Mouse (Mus musculus) adrenal gland, postnatal 4 days (tissue): Measurements from ENCODE around the gene Ugt1a7c. TPM values are rescaled to one million over a fixed set of nuclear protein-coding genes. Genes with fewer than 3 reads are reported as not detected.

Experiments
- DNase-seq, 2 experiments: peaks; one replicate each; pipeline ENCODE4 v3.0.0; 2021 to 2022; ENCODE audit warnings: low spot score in 2 of 2, mixed read lengths in 2 of 2
- total RNA-seq, 2 experiments: library from RNA; stranded (reverse); gene quantifications; 2 replicates each; pipeline ENCODE4 v1.2.3; 2021

Gene Ugt1a7c
- total RNA-seq, 2 experiments from 2014 or later = 2.1 to 5.4 TPM

DNA sequence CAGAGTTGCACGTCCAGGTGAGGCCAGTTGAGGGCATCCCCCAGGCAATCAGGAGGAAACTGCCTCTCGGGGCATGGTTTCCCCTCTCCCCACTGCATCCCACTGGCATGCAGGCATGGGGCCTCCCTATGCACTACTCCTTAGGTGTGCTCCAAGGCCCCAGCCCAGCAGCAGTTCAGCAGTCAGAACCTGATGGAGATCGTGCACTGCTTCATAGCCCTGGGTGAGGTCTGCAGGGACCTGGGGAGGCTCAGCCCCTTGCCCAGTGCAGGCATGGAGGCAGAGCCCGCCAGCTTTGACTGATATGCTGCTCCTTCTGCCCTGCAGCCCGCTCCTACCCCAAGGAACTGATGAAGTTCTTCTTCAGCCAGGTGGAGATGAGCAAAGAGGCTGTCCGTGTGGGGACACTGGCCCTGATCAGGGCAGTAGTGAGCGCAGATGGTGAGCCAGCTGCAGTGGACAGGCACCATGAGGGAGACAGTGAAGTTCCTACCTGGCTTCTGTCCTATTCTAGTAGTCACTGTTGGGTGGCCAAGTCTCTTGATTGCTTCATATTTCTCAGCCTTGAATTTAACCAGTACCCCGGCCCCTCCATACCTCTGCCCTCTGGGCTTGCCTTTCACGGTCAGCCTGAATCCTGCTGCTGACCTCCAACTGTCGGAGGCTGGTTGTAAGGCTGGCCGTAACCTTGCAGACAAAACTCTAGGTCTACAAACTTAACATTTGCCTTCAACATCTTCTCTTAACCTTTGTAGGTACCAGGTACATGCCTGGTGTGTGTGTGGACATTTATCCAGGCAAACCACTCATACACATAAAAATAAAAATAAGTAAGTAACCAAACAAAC is 140.4 kb downstream of the Ugt1a7c start:
- no peak for DNase-seq

DNA sequence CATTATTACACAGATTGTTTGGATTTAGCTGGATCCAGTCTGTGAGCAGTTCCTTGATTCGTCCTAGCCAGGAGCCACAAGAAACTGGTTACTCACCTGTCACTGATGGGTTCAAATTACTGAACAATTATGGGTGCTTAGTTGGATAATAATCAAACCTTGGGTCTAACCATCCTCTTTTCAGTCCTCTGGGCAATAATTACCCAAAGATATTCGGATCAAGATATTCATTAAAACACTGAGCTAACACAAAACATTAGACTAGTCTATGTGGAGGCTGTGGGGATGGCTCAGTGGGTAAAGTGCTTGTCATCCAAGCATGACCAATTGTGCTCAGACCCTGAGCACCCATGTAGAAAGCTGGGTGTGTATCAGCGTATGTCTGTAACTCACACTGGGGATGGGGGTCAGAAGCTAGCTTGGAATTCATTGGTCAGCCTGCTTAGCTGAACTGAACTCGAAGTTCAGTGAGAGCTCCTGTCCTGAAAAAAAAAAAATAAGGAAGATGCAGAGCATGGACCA is 141.1 kb downstream of the Ugt1a7c start:
- no peak for DNase-seq

DNA sequence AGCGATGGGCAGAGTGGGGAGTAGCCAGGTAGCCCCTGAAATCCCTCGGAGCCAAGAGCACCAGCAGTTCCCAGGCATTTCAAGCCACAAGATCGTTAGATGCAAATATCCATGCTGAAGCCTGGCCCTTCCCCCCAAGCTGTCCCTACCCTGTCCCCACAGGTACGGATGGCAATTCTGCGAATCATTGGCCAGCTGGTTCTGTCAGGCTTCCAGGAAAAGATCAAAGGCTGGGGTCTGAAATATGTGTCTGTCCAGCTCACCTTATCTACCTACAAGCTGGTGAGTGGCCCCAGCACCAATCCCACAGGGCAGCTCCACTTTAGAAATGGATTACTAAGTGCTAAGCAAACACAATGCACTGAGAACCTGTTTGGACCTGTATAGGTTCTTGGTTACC is 142.4 kb downstream of the Ugt1a7c start:
- no peak for DNase-seq

DNA sequence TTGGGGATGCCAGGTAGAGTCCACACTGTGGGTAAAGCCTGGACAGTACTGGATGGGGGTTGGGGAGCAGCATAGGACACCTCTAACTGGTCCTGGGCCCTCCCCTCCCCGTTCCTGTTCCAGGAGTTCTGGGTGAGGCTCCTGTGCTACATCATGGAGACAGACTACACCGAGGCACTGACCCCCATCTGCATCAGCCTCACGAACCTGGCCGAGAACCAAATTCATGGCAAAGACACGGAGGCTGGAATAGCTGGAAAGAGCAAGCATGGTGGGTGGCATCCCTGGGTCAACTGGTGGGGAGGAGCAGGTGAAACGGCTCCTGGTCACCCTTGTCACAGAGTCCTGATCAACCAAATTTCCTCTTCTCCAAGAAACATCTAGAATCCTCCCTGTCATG is 143.9 kb downstream of the Ugt1a7c start:
- no peak for DNase-seq

DNA sequence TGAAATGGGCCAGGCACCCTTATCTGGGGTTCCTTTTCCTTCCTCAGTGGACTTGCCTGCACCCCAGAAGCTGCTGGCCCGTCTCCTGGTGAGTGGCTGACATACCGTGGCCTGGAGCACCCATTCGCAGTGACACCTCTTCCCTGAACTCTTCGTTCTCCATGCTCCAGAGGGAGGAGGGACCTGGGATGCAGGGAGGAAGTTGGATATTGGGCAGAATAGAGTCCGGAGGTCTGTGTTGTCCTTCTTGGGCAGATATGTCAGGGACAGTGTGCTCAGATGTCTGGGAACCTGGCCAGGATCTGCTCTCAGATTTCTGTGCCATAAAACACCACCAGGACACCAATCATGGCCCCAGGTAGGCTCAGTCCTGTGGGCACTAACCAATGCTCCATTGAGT is 145.2 kb downstream of the Ugt1a7c start:
- no peak for DNase-seq

DNA sequence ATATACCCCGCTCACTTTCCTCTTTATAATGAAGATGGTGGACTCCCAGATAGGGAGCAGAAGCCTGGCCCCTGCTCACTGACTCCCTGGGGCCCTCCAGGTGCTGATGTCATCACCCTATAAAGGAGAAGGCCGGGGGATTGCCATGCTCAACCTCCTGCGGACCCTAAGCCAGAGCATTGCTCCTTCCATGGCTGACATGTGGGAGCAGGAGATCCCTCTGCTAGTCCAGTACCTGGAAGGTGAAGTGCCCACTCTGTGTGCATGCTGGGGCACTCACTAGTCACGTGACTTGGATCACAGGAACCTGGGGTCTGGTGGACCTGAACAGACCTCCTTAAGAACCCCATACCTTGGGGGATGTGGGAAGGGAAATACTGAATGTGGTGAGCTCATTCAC is 145.7 kb downstream of the Ugt1a7c start:
- no peak for DNase-seq

DNA sequence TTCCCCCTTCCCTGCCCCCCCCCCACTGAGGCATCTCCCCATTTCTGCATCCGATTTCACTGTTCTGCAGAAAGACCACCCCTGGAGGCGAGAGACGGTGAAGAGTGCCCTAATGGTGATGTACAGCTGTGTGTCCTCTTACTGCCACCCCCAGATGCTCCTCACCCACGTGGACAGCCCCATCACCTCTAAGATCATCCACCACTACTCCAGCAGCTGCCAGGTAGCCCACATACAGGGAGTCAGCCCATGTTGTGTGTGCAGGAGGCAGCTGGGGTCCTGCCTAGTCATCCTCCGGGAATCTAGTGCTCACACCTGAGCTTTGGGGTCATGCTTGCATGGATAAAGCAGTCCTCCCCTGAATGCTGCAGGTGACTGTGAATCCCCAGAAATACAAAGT is 149.0 kb downstream of the Ugt1a7c start:
- no peak for DNase-seq

DNA sequence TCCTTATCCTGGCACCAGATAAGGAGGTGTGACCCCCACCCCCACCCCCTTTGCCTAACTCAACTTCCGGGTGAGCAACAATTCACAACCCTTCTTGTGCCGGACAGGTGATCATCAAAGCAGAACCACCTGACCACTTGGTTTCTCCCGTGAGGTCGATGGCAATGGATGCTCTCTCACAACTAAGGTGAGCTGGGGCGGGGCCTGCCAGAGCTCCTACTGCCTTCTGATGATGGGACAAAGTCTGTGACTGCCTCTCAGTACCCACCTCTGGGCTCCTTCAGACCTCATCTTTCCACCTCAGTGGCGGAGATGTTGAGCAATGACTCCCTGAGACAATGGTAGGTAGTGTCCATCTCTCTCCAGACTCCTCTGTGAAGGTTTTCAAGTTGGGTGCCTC is 151.0 kb downstream of the Ugt1a7c start:
- DNase-seq = no peak

DNA sequence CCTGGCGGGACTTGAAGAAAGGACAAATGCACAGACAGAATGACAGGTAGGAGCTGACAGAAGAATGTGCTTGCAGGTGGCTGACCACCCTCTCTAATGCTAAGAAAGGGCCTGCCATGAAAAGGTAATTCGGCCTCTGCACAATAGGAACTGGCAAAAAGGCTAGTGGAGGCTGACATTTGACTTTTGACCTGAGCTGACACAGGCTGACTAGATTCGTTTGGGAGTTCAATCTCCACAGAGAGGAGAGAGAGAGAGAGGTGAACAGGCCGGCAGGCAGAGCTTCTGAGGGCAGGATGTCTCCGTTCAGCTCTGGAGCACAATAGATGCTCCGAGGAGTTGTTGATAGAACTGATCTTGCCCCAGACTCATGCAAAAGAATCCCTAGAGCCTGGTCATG is 151.5 kb downstream of the Ugt1a7c start:
- DNase-seq = no peak

DNA sequence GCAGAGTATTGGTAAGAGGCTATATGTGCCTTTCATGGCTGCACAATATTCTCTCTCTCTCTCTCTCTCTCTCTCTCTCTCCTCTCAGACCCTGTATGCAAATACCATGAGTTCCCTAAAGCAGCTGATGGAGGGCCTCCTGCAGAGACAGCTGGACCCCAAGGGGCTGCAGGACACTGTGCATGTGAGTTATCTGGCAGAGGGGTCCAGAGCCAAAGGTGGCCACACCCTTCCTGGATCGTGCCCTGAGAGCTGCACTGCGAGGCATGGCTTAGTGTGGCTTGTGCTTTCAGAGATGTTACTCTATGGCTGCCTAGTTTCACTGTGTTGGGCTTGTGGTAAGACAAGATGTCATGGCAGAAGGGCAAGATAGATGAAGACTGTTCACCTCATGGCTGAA is 152.8 kb downstream of the Ugt1a7c start:
- no peak for DNase-seq

DNA sequence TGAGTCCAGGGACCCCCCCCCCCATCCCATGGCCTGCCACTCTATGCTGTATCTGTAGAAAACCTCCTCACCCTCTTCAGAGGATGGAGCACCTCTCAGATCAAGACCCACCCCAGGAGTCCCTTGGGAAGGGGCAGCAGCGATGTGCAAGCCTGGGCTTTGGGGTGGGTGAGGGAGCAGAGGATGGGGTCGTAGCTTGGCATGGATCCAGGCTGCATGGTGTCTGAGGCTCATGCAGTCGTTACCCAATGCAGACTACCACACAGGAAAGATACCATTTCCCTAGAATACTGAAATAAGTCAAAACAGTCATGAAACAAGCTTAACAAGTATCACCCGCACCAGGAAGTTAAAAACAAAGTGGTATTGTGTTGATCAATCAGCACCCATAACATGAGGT is 153.8 kb downstream of the Ugt1a7c start:
- DNase-seq = no peak

DNA sequence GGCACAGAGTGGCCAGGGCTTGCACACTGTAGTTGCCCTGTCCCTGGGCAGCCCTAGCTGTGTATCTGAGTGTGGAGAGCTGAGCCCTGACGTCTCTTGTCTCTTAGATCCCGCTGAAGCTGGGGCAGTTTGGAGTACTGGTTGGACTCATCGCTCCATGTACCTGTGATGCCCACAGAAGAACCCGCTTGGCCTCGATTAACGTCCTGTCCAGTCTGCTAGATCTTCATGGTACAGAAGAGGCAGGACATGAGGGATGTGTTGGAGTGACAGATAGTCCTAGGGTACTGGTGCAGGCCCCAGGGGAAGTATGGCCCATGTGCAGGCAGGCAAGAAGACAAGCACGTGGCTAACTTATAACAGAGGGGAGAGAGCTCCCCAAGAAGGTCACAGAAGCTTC is 154.7 kb downstream of the Ugt1a7c start:
- DNase-seq = no peak

DNA sequence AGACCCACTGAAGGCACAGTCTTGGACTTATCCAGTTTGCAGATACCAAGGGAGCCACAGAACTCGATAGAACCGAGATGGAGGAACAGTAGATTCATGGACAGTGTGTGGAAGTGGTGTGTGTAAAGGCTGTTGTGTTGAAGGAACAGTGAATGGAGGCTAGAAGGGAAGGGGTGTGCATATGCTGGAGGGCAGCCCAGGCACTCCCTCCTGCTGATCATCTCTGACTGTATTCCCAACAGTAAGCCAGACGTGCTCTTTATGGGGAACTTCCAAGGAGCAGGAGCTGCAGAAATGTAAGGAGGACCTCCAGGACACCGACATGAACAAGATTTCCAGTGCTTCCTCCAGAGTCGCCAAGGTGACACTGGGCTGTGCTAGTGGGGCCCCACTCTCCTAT is 155.2 kb downstream of the Ugt1a7c start:
- no peak for DNase-seq

DNA sequence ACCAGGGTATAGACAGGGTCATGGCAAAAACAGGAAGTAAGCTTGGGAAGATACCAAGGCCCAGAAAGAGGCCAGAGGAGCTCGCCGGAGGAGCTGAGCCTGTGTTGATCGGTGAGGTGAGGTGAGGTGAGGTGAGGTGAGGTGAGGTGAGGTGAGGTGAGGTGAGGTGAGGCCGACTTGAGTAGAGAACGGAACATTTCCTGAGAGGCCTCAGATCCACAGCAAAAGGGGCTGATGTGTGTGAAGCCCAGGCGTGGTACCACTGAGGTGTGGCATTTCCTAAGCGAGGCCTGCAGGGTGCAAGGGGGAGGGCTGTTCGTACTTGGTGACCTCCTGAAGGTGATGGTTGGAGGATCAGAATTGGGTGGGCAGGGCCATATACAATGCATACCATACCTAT is 158.2 kb downstream of the Ugt1a7c start:
- DNase-seq = no peak

DNA sequence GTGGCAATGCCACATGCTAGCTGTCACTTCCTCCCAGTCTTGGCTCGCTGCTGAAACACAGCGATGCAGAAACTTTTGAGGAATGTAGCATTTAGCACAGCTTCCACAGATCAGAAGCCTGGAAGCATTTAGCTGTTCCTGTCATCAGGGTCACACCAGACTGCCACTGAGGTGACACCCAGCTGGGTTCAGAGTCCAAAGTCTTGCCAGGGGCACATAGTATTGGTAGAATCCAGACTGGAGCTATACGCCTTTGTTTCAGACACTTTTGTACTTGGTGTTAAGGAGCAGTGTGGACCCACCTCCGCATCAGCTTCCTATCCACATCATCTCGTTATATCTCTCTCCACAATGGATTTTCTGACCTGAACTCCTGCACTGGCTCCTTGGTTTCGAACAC is 158.7 kb downstream of the Ugt1a7c start:
- no peak for DNase-seq

DNA sequence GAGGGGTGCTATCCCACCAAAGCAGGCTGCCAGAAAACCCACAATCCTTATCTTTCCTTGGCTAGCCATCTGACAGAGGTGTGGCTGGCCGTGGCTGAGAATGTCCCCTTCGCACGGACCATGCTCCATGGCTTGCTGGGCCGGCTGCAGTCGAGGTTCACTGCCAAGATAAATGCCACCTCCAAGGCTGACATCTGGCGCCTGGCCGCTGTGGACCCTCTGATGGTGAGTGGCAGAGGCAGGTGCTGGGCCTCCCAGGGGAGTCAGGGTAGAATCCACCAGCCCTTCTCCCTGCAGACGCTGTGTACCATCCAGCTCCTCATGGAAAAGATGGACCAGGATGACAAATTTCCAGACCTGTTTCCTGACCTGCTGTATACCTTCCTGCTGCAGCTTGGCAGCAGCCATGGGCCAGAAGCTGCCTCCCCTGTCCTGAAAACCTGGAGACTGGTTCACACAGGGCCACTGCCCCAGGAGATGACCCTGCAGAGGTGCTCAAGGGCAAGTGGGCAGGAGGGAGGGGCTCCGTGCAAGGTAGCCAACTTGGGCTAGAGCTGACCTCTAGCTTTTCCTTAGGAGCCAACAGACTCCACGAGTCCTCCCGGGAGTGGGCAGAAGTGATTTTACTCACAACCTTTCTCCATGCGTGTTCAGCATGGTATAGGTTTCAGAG is 160.1 kb downstream of the Ugt1a7c start:
- no peak for DNase-seq

DNA sequence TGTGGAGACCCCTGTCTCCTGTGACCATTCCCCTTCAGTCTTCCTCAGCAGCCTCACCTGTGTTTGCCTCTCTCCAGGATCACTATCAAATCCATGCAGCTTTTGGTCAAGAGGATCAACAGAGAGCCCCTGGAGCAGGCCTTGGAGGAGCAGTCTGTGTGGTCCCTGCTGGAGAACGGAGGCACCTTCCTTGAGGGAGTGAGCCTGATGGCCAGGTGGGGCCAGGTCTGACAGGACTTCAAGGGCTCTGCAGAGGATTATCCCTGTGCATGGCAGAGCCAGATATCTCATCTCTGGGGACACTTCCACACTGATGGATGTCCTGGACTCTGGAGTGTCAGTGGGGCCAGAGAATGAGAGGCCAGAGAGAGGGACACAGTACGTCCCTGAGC is 160.6 kb downstream of the Ugt1a7c start:
- no peak for DNase-seq

DNA sequence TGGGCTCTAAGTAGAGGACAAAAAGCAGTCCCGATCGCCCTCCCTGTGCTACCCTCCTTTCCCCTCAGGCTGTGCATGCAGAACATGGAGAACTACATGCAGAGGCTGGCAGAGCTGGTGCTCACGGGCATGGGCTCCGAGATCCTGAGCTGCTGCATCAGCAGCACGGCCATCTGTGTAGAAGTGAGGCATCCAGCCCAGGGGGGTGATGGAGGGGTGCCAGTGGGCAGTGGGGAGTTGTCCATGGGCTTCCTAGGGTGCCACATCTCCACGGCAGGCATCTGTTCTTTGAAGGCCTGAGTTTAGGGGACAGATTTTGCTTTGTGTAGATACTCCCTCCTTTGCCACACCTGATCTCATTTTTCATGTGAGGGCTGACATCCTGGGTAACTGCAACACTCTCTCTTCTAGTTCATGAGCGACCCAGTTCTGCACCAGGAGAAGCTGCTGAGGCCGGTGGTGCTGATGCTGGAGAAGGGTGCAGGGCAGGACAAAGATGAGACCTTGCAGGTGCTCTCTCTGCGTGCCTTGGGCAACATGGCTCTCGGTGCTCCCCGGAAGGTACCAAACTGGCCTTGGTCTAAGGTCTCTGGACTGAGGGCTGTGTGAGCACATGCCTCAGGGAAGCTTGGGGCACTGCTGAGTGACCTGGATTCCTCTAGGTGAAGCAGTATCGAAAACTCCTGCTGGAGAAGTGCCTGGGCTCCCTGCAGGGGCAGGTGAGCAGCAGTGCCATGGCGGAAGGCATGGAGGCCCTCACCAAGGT is 161.3 kb downstream of the Ugt1a7c start:
- no peak for DNase-seq

DNA sequence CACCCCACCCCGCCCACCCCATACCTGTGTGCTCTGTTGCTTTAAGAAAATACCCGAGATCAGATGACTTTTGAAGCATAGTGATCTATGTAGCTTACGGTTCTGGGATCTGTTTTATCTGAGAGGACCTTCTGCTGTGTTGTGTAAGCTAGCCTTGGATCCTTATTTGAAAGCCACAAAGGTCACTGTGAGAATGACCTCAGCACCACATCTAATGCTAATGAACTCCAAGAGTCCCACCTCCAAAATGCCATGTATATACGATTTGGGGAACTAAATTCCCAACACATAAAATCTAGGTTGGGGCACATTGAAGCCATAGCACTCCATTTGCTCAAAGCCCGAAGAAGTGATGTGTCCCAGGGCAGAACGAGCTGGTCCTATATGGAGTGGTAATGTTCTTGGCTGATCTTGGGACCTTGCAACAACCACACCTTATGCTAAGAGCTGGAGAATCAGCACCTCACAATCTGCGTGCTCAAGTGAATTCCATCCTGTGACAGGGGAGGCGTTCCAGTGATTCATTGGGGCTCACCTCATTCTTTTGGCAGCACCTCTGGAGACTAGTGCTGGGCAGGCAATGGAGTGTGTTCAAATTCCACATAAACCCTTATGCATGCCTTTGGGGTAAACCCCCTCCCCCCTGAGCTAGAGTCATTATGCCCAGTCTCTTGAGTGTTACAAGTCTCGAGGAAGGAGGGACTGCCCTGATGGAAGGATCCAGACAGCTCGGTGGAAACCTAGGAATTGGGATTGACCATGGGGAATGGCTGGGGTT is 162.2 kb downstream of the Ugt1a7c start:
- no peak for DNase-seq

DNA sequence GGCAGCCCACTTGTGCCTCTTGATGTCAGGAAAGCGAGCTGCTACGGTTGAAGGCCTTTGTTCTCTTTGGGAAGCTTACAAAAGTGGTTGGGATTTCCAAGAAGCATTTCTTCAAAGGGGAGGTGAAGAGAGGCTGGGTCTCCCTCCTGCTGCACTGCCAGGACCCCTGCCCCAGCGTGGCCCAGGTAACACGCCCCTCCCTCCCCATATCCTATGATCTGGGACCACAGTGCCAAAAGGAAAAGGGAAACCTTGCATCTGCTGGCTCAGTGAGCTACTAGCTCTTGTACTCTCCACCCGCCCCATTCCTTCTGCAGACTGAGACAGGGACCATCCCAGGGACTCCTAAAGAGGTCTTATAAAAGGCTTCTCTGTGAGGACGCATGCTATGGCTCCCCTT is 162.8 kb downstream of the Ugt1a7c start:
- no peak for DNase-seq

DNA sequence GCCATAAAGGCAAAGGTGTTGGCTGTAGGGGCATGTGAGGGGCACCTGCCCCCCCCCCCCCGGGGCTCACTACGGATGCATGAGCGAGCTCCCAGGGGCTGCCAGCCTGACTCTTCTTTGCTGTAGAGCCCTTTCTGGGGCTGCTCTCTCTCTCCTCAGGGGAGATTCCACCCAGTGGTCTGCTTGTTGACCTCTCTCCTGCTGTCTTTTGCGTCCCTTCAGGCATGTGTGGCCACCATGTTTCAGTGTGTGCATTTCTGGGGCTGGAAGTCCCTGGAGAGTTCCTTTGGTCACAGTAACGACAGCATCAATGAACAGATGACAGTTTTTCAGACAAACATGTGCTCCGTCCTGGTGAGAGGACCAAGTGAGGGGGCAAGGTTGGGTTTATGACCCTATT is 163.5 kb downstream of the Ugt1a7c start:
- DNase-seq = no peak
